Mouse (Mus musculus) kidney, postnatal 4 days (tissue): ENCODE measurements around the gene Rhox8.
"Not testable (repeated sequence)": the region's sequence is repeated elsewhere in the genome, so short reads cannot be mapped to it uniquely, and the experiment has no call there.

Source experiments
- DNase-seq, 2 experiments: peaks; one replicate each; pipeline ENCODE4 v3.0.0; 2021; ENCODE audit warnings: mixed read lengths in 2 of 2

Gene Rhox8

DNA sequence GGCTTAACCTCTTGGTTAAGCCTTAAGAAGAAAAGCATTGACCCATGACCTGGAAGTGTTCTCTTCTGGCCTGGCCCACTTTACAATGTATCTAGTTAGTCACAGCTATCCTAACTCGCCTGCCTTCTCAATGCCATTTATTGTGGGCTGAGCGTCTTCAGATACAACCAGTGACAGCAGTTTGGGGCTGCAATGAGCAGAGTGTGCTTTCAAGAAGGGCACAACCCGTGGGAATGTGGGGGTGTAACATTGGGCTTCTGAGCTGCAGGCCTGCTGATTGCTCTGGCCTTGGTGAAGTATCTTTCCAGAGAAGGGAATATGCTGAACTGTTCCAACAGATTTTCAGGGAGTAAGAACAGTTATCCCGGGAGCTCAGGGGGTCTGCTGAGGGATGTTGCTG lies at the start of gene Rhox8:
Rhox8 (minus strand) TSS at position 101 of the 400 bp plus-strand sequence.
- DNase-seq, result no peak

DNA sequence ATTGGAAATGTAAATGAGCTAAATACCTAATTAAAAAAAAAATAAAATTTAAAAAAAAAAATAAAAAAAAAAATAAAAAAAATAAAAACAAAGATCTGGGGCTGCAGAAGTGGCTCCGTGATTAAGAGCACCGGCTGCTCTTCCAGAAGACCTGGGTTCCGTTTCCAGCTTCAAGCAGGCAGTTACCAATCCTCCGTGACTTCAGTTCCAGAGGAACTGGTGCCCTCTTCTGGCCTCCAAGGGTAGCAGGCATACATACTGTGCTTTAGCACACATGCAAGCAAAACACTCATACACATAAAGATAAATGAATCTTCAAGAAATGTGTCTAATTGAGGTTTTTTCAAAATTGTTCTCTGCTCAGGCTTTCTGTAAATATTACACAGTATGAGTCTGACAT lies 37.6 kb upstream of the Rhox8 start:
- DNase-seq, result no peak

- peak; percentile 2 to 16 for DNase-seq
These were observed 29.8 kb upstream of the Rhox8 start for GRCm38 (mm10) chrX:37908581-37908980.

GRCm38 (mm10) chrX:37903727-37904126 lies 25.0 kb upstream of the Rhox8 start:
- DNase-seq, result peak; percentile 3 to 4

DNA sequence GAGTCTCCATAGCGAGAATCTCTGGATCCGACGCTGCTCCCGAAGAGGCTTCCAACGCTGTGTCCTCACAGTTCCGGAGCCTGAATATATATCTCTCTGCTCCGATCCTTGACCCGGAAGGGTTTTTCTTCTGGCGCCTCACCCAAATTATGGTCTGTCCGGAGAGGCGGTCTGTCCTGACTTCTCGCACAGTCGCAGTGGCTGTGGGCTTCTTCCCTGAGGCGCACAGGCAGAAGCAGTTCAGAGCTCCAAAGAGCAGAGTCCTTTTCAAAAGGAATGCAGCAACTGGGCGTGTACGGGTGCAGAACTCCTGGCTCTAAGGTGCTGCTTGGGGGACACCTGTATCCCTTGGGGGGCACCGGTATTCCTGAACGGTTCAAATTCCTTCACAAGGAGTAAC lies 22.9 kb upstream of the Rhox8 start, which contains the start of gene Rhox9:
Rhox9 (minus strand) TSS at position 101 of the 400 bp plus-strand sequence.
- DNase-seq, result not testable (repeated sequence)

DNA sequence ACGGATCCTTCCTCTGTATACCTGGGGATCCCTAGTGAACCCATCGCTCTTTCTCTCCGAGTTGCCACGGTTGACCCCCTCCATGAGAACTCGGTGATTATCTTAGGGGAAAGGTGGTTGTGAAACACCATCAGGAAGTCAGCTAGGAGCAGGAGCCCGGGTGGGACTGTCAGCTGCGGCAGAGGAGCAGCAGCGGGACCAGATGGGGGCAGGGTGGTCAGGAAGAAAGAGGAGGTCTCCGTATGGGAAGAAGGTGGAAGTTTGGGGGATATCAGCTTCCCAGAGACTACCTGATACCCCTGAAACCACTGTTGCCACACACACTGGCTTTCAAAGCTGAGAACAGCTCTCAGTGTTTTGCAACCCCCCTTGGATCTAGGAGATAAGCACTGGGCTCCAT lies 18.4 kb upstream of the Rhox8 start, which contains the start of gene Rhox7b:
Rhox7b (minus strand) TSS at position 101 of the 400 bp plus-strand sequence.
- not testable (repeated sequence) for DNase-seq

DNA sequence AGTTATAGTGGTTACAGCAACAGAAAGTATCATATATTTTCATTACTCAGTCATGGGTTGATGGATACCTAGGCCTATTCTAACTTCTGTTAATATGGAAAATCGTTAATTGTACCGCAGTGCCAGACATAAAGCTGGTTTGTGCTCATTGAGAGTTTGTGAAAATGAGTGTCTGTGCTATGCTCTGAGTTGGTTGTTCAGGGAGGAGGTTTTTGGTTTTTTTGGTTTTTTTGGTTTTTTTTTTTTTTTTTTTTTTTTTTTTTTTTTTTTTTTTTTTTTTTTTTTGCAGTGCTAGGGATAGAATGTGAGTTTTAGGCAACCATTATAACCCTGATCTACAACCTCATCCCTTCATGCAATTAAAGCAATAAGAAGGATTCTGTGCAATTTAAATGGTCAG lies 7.1 kb downstream of the Rhox8 start:
- no peak for DNase-seq

GRCm38 (mm10) chrX:37831386-37831785 lies 47.4 kb downstream of the Rhox8 start, which contains the start of gene Rhox7a:
TSS of gene Rhox7a (plus strand) at chrX:37831686.
- DNase-seq, result not testable (repeated sequence)

DNA sequence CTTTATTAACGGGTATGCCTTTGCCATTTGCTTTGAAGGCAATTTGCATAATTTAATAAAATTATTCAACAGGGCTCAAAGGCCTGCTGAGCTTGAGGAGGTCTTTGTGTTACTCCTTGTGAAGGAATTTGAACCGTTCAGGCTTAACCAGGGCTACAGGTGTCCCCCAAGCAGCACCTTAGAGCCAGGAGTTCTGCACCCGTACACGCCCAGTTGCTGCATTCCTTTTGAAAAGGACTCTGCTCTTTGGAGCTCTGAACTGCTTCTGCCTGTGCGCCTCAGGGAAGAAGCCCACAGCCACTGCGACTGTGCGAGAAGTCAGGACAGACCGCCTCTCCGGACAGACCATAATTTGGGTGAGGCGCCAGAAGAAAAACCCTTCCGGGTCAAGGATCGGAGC lies 52.1 kb downstream of the Rhox8 start, which contains the start of gene Rhox6:
Rhox6 (plus strand) TSS at position 301 of the 400 bp plus-strand sequence.
- DNase-seq, result not testable (repeated sequence)
